Mouse (Mus musculus) forebrain, embryonic 13.5 days (tissue): Measurements from ENCODE around the gene Tom1l2. TPM values are rescaled to one million over a fixed set of nuclear protein-coding genes. Genes with fewer than 3 reads are reported as not detected.
A peak's percentile ranks its signal among the peaks of the same experiment; 100 is the strongest.

Experiments used
- ATAC-seq: fragments of 200-750 bp; cut with Nextera tagmentation; 2 replicates; pipeline ENCODE4 v1.8.0; 2017
- H3K27ac ChIP-seq: fragments of 300-500 bp; sonication (generic); 2 replicates; pipeline ENCODE4 v1.5.1; 2015; ENCODE audit warnings: inconsistent platforms, mild to moderate bottlenecking, moderate library complexity
- H3K27me3 ChIP-seq: fragments of 300-500 bp; sonication (generic); 2 replicates; pipeline ENCODE4 v1.6.1; 2015; ENCODE audit warnings: mild to moderate bottlenecking, inconsistent platforms
- H3K36me3 ChIP-seq: fragments of 300-500 bp; sonication (generic); 2 replicates; pipeline ENCODE4 v1.6.1; 2015; ENCODE audit warnings: mild to moderate bottlenecking, inconsistent platforms; ENCODE audit not compliant: poor library complexity, severe bottlenecking
- H3K4me1 ChIP-seq: fragments of 300-500 bp; sonication (generic); 2 replicates; pipeline ENCODE4 v1.6.1; 2015; ENCODE audit warnings: inconsistent platforms
- H3K4me2 ChIP-seq: fragments of 300-500 bp; sonication (generic); 2 replicates; pipeline ENCODE4 v1.6.1; 2015; ENCODE audit warnings: inconsistent platforms, mild to moderate bottlenecking, moderate library complexity
- H3K4me3 ChIP-seq: fragments of 300-500 bp; sonication (generic); 2 replicates; pipeline ENCODE4 v1.5.1; 2015; ENCODE audit warnings: mild to moderate bottlenecking, inconsistent platforms
- H3K9ac ChIP-seq: fragments of 300-500 bp; sonication (generic); 2 replicates; pipeline ENCODE4 v1.6.1; 2015; ENCODE audit warnings: mild to moderate bottlenecking, inconsistent platforms
- H3K9me3 ChIP-seq: fragments of 300-500 bp; sonication (generic); replicated peaks from 2 replicates; pipeline ENCODE4 v1.6.1; 2016; ENCODE audit warnings: inconsistent platforms
- WGBS: fragments of 180-500 bp; shearing (Covaris S2); methylation state at CpG from one replicate; pipeline ENCODE4 v1.1.7; 2015; 5-methylcytosine and 5-hydroxymethylcytosine counted together
- polyA plus RNA-seq: library from polyadenylated mRNA; unstranded; fragments of >200 nt; fragmentation: Nextera tagmentation; extraction: Ambion mirVana; gene quantifications from 2 replicates; pipeline ENCODE4 v1.2.1, GENCODE M21; 2015

Gene Tom1l2
- polyA plus RNA-seq, 1 experiment from 2014 or later, result 29.7 TPM

- Histone ChIP-seq H3K36me3 (peaks cover 15% of the 10 kb centered on the region; the same call in 1 of the 2 replicates), H3K9me3 (no peaks in the 10 kb centered on the region), H3K9ac (no peak overlapping the region), H3K27ac (peak overlapping the region; percentile 45), H3K4me2 (no peak overlapping the region), H3K4me1 (peaks cover 27% of the 10 kb centered on the region), H3K4me3 (no peak overlapping the region), H3K27me3 (no peaks in the 10 kb centered on the region)
- WGBS, result 81% methylated on average over 3 of the region's 3 CpGs
- no peak for ATAC-seq
Measured at GRCm38 (mm10) chr11:60255639-60256038, 97.1 kb downstream of the Tom1l2 start.

DNA sequence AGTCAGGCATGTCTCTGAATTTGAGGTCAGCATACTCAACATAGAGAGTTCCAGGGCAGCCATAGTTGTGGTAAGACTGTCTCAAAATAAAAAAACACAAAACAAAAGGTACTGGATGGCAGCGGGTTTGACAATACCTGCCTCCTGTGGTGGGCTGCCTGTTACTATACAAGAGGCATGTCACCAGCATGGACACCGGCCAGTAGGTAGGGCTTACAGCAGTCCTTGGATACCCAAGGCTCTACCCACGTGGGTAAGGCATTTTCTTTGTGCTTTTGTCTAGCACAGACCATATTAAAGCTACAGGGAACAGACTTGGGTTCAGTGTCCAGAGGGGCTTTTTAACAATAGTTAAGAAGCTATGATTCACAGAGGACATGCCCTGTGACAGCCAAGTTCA, 97.5 kb downstream of the Tom1l2 start:
- Histone ChIP-seq H3K9me3 (no peaks in the 10 kb centered on the region), H3K9ac (no peak overlapping the region), H3K4me1 (peaks cover 27% of the 10 kb centered on the region), H3K27me3 (no peaks in the 10 kb centered on the region), H3K4me2 (no peak overlapping the region), H3K27ac (peak overlapping the region; percentile 45), H3K4me3 (no peak overlapping the region), H3K36me3 (peaks cover 17% of the 10 kb centered on the region)
- ATAC-seq, result no peak
- WGBS, result 30% methylated on average over 3 of the region's 3 CpGs

- WGBS, result 61% methylated on average over 5 of the region's 5 CpGs
- H3K36me3 ChIP-seq, result peaks cover 18% of the 10 kb centered on the region
- H3K9me3 ChIP-seq, result no peaks in the 10 kb centered on the region
- H3K27ac ChIP-seq, result 0 out of 2 replicates have a peak overlapping the region, but pooled peaks have one; percentile 11
- no peak overlapping the region for H3K4me3 ChIP-seq
- no peak for ATAC-seq
- no peak overlapping the region for H3K9ac ChIP-seq
- H3K27me3 ChIP-seq, result no peaks in the 10 kb centered on the region
- H3K4me1 ChIP-seq, result peaks cover 27% of the 10 kb centered on the region
- no peak overlapping the region for H3K4me2 ChIP-seq
Measured at GRCm38 (mm10) chr11:60254308-60254707, 98.4 kb downstream of the Tom1l2 start.

DNA sequence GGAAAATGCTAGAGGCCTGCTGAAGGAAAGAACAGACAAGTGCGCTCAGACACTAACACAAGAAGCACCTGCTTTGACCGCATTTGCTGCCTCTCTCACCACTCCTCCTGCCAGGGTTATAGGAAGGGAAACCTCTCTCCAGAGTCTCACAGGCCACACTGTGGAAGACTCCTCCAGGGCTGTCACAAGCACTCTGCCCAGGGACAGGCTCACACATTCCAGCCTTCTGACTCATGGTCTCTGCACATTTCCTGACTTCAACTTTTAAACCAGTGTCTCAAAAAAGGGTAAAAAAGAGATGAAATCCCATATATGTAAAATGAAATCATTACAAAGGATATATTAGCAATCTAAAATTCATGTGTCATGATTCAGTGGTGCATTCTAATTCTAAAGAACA, 99.2 kb downstream of the Tom1l2 start:
- H3K9me3 ChIP-seq, result no peaks in the 10 kb centered on the region
- H3K4me2 ChIP-seq, result no peak overlapping the region
- H3K27me3 ChIP-seq, result no peaks in the 10 kb centered on the region
- 96% methylated on average over 2 of the region's 2 CpGs for WGBS
- H3K36me3 ChIP-seq, result peaks cover 18% of the 10 kb centered on the region
- ATAC-seq, result no peak
- H3K27ac ChIP-seq, result no peak overlapping the region
- peaks cover 34% of the 10 kb centered on the region for H3K4me1 ChIP-seq
- H3K4me3 ChIP-seq, result no peak overlapping the region
- no peak overlapping the region for H3K9ac ChIP-seq

DNA sequence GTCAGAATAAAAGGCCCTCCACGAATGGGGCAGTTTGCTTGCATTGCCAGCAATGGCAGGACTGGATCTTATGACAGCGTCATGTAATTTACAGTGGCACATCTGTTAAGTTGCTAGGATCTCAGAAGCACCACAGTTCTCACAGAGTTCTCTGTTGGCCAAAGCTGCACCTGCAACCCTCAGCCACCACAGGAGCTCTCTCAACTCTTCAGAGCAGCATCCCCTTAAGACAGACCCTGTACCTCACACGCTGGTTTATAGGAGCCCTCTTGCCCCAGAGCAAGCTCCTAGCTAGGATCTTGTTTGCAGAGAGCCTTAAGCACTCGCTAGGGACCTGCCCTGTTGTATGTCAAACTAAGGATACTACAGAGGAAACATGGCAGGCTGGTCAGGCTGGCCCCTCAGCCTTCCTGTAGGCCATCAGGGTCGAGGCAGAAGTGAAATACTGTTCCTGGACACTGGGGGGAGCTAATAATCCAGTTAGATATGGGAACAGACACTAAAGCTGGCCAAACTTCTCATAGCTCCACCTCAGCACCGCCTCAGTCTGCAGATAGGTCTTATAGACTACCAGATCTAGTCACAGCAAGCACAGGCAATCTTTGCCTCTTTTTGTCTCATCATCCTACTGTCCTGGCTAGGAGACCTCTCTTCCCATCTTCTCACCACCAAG, 101.6 kb downstream of the Tom1l2 start:
- H3K4me1 ChIP-seq, result peaks cover 34% of the 10 kb centered on the region
- no peak for ATAC-seq
- H3K36me3 ChIP-seq, result peaks cover 5% of the 10 kb centered on the region; the same call in 1 of the 2 replicates
- H3K4me3 ChIP-seq, result no peak overlapping the region
- H3K27ac ChIP-seq, result no peak overlapping the region
- H3K9me3 ChIP-seq, result no peaks in the 10 kb centered on the region
- no peak overlapping the region for H3K4me2 ChIP-seq
- no peaks in the 10 kb centered on the region for H3K27me3 ChIP-seq
- WGBS, result 61% methylated on average over 6 of the region's 6 CpGs
- no peak overlapping the region for H3K9ac ChIP-seq

- no peak for ATAC-seq
- no peak overlapping the region for H3K4me2 ChIP-seq
- H3K36me3 ChIP-seq, result peaks cover 5% of the 10 kb centered on the region; the same call in 1 of the 2 replicates
- WGBS, result 89% methylated on average over 2 of the region's 2 CpGs
- H3K9me3 ChIP-seq, result no peaks in the 10 kb centered on the region
- H3K9ac ChIP-seq, result no peak overlapping the region
- H3K4me1 ChIP-seq, result peaks cover 22% of the 10 kb centered on the region
- no peak overlapping the region for H3K4me3 ChIP-seq
- no peak overlapping the region for H3K27ac ChIP-seq
- H3K27me3 ChIP-seq, result no peaks in the 10 kb centered on the region
Measured at GRCm38 (mm10) chr11:60249885-60250284, 102.8 kb downstream of the Tom1l2 start.

DNA sequence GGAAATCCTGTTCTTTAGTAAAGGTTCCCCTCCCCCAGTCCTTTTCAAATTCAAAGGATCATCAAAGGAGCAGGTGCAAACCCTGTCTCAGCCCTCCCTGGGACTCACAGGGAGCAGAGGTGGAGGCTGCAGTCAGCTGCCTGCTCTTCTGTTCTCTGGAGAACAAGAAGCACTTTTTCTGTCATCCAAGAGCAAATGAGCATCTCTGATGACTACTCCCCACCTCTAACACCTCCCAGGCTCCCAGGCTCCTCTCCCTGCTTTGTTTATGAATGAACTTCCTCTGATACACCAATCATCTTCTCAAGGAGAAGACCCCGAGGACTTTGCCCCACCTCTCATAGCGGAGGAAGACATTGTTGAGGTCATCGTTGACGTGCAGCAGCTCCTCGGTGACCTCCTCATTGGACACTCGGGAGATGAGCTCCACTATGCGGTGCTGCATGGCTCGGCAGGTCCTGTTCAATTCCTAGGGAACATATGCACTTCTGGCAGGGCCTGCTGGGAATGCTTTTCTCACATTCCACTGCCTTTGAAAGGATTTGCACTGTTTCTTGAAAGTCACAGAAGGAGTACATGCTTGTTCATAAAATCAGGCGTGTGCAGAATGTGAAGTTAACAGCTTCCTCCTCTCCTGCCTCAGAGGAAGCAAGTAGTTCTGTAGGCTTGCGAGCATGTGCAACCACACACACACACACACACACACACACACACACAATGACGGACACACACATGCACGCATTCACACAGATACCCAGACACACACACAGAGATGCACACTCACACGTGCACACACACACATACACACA, 103.9 kb downstream of the Tom1l2 start:
- no peak overlapping the region; the same call in 1 of the 2 replicates for H3K4me2 ChIP-seq
- 44% methylated on average over 13 of the region's 13 CpGs for WGBS
- ATAC-seq, result 0 out of 2 replicates have a peak, but pooled peaks have one; percentile 36
- no peak overlapping the region for H3K9ac ChIP-seq
- H3K27me3 ChIP-seq, result no peaks in the 10 kb centered on the region
- H3K4me3 ChIP-seq, result no peak overlapping the region
- peak overlapping the region; percentile 77 for H3K27ac ChIP-seq
- peaks cover 9% of the 10 kb centered on the region; the same call in 1 of the 2 replicates for H3K36me3 ChIP-seq
- no peaks in the 10 kb centered on the region for H3K9me3 ChIP-seq
- H3K4me1 ChIP-seq, result peaks cover 15% of the 10 kb centered on the region

DNA sequence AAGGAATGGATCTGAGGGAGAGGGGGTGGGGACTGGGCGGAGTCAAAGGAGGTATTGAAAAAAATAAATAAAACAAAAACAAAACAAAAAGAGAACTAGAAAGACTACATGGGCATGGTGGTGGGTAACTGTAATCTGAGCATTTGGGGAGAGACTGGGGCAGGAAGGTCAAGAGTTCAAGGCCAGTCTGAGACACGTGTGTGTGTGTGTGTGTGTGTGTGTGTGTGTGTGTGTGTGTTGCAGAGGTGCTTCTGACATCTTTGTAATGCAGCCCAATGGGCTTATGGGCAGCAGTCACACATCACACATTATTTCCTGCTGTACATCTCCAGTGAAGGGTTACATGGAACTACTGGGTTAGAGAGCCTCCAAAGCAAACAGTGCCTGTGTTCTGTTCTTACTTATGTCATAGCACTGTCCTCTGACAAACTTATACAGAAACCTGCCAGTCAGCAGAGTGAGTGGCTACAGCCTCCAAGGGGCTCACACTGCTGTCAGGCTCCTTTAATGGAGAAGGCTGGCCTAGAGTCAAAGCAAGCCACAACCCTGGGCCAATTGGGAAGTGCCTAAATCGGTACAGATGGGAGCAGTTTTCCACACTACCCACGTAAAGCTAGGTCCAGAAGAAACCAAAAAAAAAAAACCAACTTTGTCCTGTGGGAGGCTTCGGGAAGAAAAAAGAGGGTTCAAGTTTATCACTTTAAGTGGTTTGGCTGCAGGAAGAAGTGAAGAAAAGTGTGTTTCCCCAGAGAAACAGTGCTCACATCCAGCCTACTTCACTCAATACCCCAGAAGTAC, 104.8 kb downstream of the Tom1l2 start:
- H3K27me3 ChIP-seq, result no peaks in the 10 kb centered on the region
- WGBS, result 60% methylated on average over 5 of the region's 5 CpGs
- H3K36me3 ChIP-seq, result peaks cover 9% of the 10 kb centered on the region; the same call in 1 of the 2 replicates
- peak overlapping the region; percentile 77 for H3K27ac ChIP-seq
- no peak overlapping the region for H3K4me3 ChIP-seq
- peaks cover 15% of the 10 kb centered on the region for H3K4me1 ChIP-seq
- H3K9ac ChIP-seq, result no peak overlapping the region
- ATAC-seq, result no peak
- no peaks in the 10 kb centered on the region for H3K9me3 ChIP-seq
- no peak overlapping the region; the same call in 1 of the 2 replicates for H3K4me2 ChIP-seq

DNA sequence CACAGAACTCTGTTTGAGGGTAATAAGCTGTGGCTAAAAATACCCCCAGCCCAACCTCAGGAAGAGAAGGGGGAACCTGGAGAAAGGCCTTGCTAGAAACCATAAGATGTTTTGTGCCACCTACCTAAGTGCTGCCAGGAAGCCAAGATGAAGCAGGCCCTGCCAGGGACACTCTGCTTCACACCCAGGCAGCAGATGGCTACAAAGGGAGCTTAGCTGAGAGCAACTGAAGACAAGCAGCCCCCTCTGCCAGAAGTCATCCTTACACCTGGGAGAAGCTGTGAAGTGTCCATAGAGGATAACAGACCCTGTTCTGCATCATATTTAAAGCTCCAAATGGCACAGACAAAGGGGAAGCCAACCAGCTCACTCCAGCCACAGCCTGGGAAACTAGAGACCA, 106.6 kb downstream of the Tom1l2 start:
- H3K4me2 ChIP-seq, result no peak overlapping the region
- peak overlapping the region; percentile 44; the same call in 1 of the 2 replicates for H3K27ac ChIP-seq
- H3K9me3 ChIP-seq, result no peaks in the 10 kb centered on the region
- no peak overlapping the region for H3K9ac ChIP-seq
- H3K4me1 ChIP-seq, result peaks cover 15% of the 10 kb centered on the region
- no peak for ATAC-seq
- no peaks in the 10 kb centered on the region for H3K27me3 ChIP-seq
- peaks cover 22% of the 10 kb centered on the region for H3K36me3 ChIP-seq
- H3K4me3 ChIP-seq, result no peak overlapping the region

- H3K36me3 ChIP-seq, result peaks cover 31% of the 10 kb centered on the region
- 72% methylated on average over 11 of the region's 11 CpGs for WGBS
- no peak overlapping the region for H3K4me2 ChIP-seq
- H3K9ac ChIP-seq, result no peak overlapping the region
- no peak overlapping the region for H3K4me3 ChIP-seq
- H3K27ac ChIP-seq, result no peak overlapping the region
- H3K9me3 ChIP-seq, result no peaks in the 10 kb centered on the region
- H3K27me3 ChIP-seq, result no peaks in the 10 kb centered on the region
- ATAC-seq, result no peak
- peaks cover 15% of the 10 kb centered on the region for H3K4me1 ChIP-seq
Measured at GRCm38 (mm10) chr11:60244503-60245143, 108.1 kb downstream of the Tom1l2 start.

GRCm38 (mm10) chr11:60240509-60240908, 112.2 kb downstream of the Tom1l2 start:
- no peaks in the 10 kb centered on the region for H3K4me1 ChIP-seq
- no peak overlapping the region for H3K4me3 ChIP-seq
- no peak overlapping the region for H3K9ac ChIP-seq
- no peak overlapping the region for H3K4me2 ChIP-seq
- H3K36me3 ChIP-seq, result peaks cover 47% of the 10 kb centered on the region
- ATAC-seq, result no peak
- H3K27ac ChIP-seq, result no peak overlapping the region
- no peaks in the 10 kb centered on the region for H3K9me3 ChIP-seq
- H3K27me3 ChIP-seq, result no peaks in the 10 kb centered on the region
- 92% methylated on average over 4 of the region's 4 CpGs for WGBS
